Mouse (Mus musculus) megakaryocyte-erythroid progenitor cell, adult 5-6 weeks (primary cell): ENCODE results near the gene B3gntl1. TPM values are rescaled to one million over a fixed set of nuclear protein-coding genes. Genes with fewer than 3 reads are reported as not detected.

Source experiments
- ATAC-seq: replicated peaks from 2 replicates; pipeline ENCODE4 v1.8.0; 2016; ENCODE audit warnings: mild to moderate bottlenecking, inconsistent platforms; ENCODE audit not compliant: severe bottlenecking, poor library complexity, low FRiP score, low TSS enrichment
- total RNA-seq, 2 experiments: library from RNA; stranded (forward) in 1 of 2; stranded (reverse) in 1 of 2; fragments of 200-1000, 215-1000 nt in 1 of 2; fragments of >200 nt in 1 of 2; fragmentation: Nextera tagmentation in 1 of 2; gene quantifications; 2 replicates each; pipeline ENCODE4 v1.2.3; 2014 to 2017

B3gntl1 gene
- total RNA-seq, 2 experiments from 2014 or later: 8.2 to 11.1 TPM

GRCm38 (mm10) chr11:121652547-121653305 lies 20.2 kb downstream of the B3gntl1 start:
- ATAC-seq: 0 out of 2 replicates have a peak, but pooled peaks have one; percentile 36

- no peak for ATAC-seq
These were observed 21.0 kb downstream of the B3gntl1 start for GRCm38 (mm10) chr11:121651983-121652382.

GRCm38 (mm10) chr11:121651556-121651955 lies 21.4 kb downstream of the B3gntl1 start:
- ATAC-seq: no peak

- no peak for ATAC-seq
These were observed 22.3 kb downstream of the B3gntl1 start for GRCm38 (mm10) chr11:121650668-121651067.

GRCm38 (mm10) chr11:121649900-121650299 lies 23.1 kb downstream of the B3gntl1 start:
- peak; percentile 55 for ATAC-seq

GRCm38 (mm10) chr11:121648166-121648565 lies 24.8 kb downstream of the B3gntl1 start:
- ATAC-seq: no peak

GRCm38 (mm10) chr11:121647321-121647720 lies 25.6 kb downstream of the B3gntl1 start:
- ATAC-seq: no peak

- ATAC-seq: no peak
These were observed 27.6 kb downstream of the B3gntl1 start for GRCm38 (mm10) chr11:121645394-121645793.

GRCm38 (mm10) chr11:121641501-121642145 lies 31.3 kb downstream of the B3gntl1 start:
- no peak for ATAC-seq

GRCm38 (mm10) chr11:121636646-121637045 lies 36.3 kb downstream of the B3gntl1 start:
- ATAC-seq: no peak

GRCm38 (mm10) chr11:121631410-121631809 lies 41.5 kb downstream of the B3gntl1 start:
- ATAC-seq: no peak

GRCm38 (mm10) chr11:121630406-121630805 lies 42.5 kb downstream of the B3gntl1 start:
- peak; percentile 16; the same call in 1 of the 2 replicates for ATAC-seq

- no peak for ATAC-seq
These were observed 43.4 kb downstream of the B3gntl1 start for GRCm38 (mm10) chr11:121629529-121629928.

- no peak for ATAC-seq
These were observed 45.4 kb downstream of the B3gntl1 start for GRCm38 (mm10) chr11:121627521-121627920.

GRCm38 (mm10) chr11:121625007-121625406 lies 47.9 kb downstream of the B3gntl1 start:
- ATAC-seq: no peak

GRCm38 (mm10) chr11:121617371-121617770 lies 55.6 kb downstream of the B3gntl1 start:
- no peak for ATAC-seq

- no peak for ATAC-seq
These were observed 56.5 kb downstream of the B3gntl1 start for GRCm38 (mm10) chr11:121616501-121616900.

- ATAC-seq: no peak
These were observed 56.9 kb downstream of the B3gntl1 start for GRCm38 (mm10) chr11:121615961-121616485.

GRCm38 (mm10) chr11:121610976-121611375 lies 62.0 kb downstream of the B3gntl1 start:
- no peak for ATAC-seq

- no peak for ATAC-seq
These were observed 67.3 kb downstream of the B3gntl1 start for GRCm38 (mm10) chr11:121605604-121606003.

GRCm38 (mm10) chr11:121601422-121601821 lies 71.5 kb downstream of the B3gntl1 start:
- no peak for ATAC-seq
